ENCODE assay signal across 10 mouse cellular contexts in genomic region chr2:131953711-131954110, GRCm38 (mm10). TPM values are rescaled to one million over a fixed set of nuclear protein-coding genes. Genes with fewer than 3 reads are reported as not detected.
DNase-seq lines count a peak whose midpoint lies in the region; ATAC-seq and TF ChIP-seq lines count a peak whose summit lies in the region.
"Had no signal": no experiment of that assay in that cellular context is flagged by ENCODE, and none has a peak within 500 bp of the region (broad histone marks: within the 10 kb centered on the region; RNA-seq: fewer than 3 reads in every experiment).

No protein-coding gene starts in this region.

- no peak for ATAC-seq in kidney, embryonic 15.5 days (replicated peaks; ENCODE audit: low FRiP score)
- ATAC-seq in stomach, embryonic 14.5 days (ENCODE audit: insufficient number of reproducible peaks, insufficient read depth, low FRiP score, low read depth), result no peak
- ATAC-seq in stomach, postnatal 0 days (ENCODE audit: low FRiP score, low TSS enrichment), result no peak
- no peak for ATAC-seq in intestine, postnatal 0 days
- ATAC-seq in stomach, embryonic 15.5 days (ENCODE audit: insufficient read depth, low FRiP score, low read depth), result no peak

- peak overlapping the region; percentile 31 for H3K4me3 ChIP-seq in kidney, embryonic 15.5 days (replicated peaks)
- no peak overlapping the region for H3K4me3 ChIP-seq in kidney, adult 2 months (ENCODE audit: insufficient read depth, low read depth, low read length)
- 0 out of 2 replicates have a peak overlapping the region, but pooled peaks have one; percentile 6 for H3K4me3 ChIP-seq in stomach, embryonic 14.5 days (ENCODE audit: low read depth, low read length)
- H3K4me3 ChIP-seq in stomach, postnatal 0 days (ENCODE audit: low read depth, low read length), result no peak overlapping the region
- H3K4me3 ChIP-seq in intestine, postnatal 0 days (ENCODE audit: low read depth, low read length), result no peak overlapping the region
- peak overlapping the region; percentile 17; the same call in 1 of the 2 replicates for H3K4me3 ChIP-seq in stomach, embryonic 15.5 days (replicated peaks)

- 80% methylated on average over 4 of the region's 4 CpGs for WGBS in kidney, embryonic 15.5 days
- 97% methylated on average over 4 of the region's 4 CpGs for WGBS in kidney, adult 2 months
- WGBS in stomach, embryonic 14.5 days, result 86% methylated on average over 4 of the region's 4 CpGs
- WGBS in stomach, postnatal 0 days, result 73% methylated on average over 4 of the region's 4 CpGs
- WGBS in intestine, postnatal 0 days, result 86% methylated on average over 4 of the region's 4 CpGs
- 83% methylated on average over 4 of the region's 4 CpGs for WGBS in stomach, embryonic 15.5 days

- peaks cover 32% of the 10 kb centered on the region for H3K4me1 ChIP-seq in kidney, embryonic 15.5 days
- no peaks in the 10 kb centered on the region for H3K4me1 ChIP-seq in kidney, adult 2 months (ENCODE audit: control insufficient read depth, insufficient read depth, low read length)
- no peaks in the 10 kb centered on the region for H3K4me1 ChIP-seq in stomach, embryonic 14.5 days (ENCODE audit: control insufficient read depth, insufficient read depth, low read length)
- H3K4me1 ChIP-seq in stomach, postnatal 0 days (replicated peaks; ENCODE audit: control insufficient read depth, insufficient read depth), result no peaks in the 10 kb centered on the region
- H3K4me1 ChIP-seq in intestine, postnatal 0 days (replicated peaks; ENCODE audit: control insufficient read depth, insufficient read depth, low read length), result no peaks in the 10 kb centered on the region
- H3K4me1 ChIP-seq in stomach, embryonic 15.5 days, result peaks cover 9% of the 10 kb centered on the region; the same call in 1 of the 2 replicates

- no peaks in the 10 kb centered on the region for H3K9me3 ChIP-seq in kidney, embryonic 15.5 days (replicated peaks)
- H3K9me3 ChIP-seq in stomach, embryonic 14.5 days (ENCODE audit: control insufficient read depth, low read depth, low read length), result no peaks in the 10 kb centered on the region
- no peaks in the 10 kb centered on the region for H3K9me3 ChIP-seq in stomach, postnatal 0 days (ENCODE audit: control insufficient read depth, low read length)
- no peaks in the 10 kb centered on the region for H3K9me3 ChIP-seq in intestine, postnatal 0 days (ENCODE audit: control insufficient read depth)
- H3K9me3 ChIP-seq in stomach, embryonic 15.5 days, result no peaks in the 10 kb centered on the region

- H3K4me2 ChIP-seq in kidney, embryonic 15.5 days, result peak overlapping the region; percentile 60
- H3K4me2 ChIP-seq in stomach, embryonic 14.5 days (replicated peaks; ENCODE audit: low read depth, low read length), result peak overlapping the region; percentile 33
- no peak overlapping the region for H3K4me2 ChIP-seq in stomach, postnatal 0 days (replicated peaks; ENCODE audit: low read depth)
- H3K4me2 ChIP-seq in intestine, postnatal 0 days (replicated peaks; ENCODE audit: low read depth), result peak overlapping the region; percentile 49
- H3K4me2 ChIP-seq in stomach, embryonic 15.5 days, result peak overlapping the region; percentile 40; the same call in 1 of the 2 replicates

- no peak for TF ChIP-seq CTCF in kidney, adult 2 months (conservative IDR thresholded peaks at IDR 0.05; ENCODE audit: insufficient read depth, insufficient read length, low read depth, low read length)
- no peak for TF ChIP-seq CTCF in stomach, postnatal 0 days (IDR thresholded peaks at IDR 0.05; ENCODE audit: low read depth)
- no peak for TF ChIP-seq CTCF in intestine, postnatal 0 days (IDR thresholded peaks at IDR 0.05; ENCODE audit: low read depth)

- no peak for TF ChIP-seq POLR2A in kidney, adult 2 months (IDR thresholded peaks at IDR 0.05; ENCODE audit: low read depth, low read length)

- TF ChIP-seq EP300 in stomach, postnatal 0 days (optimal IDR thresholded peaks at IDR 0.05), result no peak

- peaks cover 44% of the 10 kb centered on the region for H3K27me3 ChIP-seq in kidney, embryonic 15.5 days
- no peaks in the 10 kb centered on the region for H3K27me3 ChIP-seq in kidney, adult 2 months (replicated peaks; ENCODE audit: control insufficient read depth, insufficient read depth, low read length)
- H3K27me3 ChIP-seq in stomach, embryonic 14.5 days (ENCODE audit: control insufficient read depth, insufficient read depth, low read length), result peaks cover 5% of the 10 kb centered on the region; the same call in 1 of the 2 replicates
- no peaks in the 10 kb centered on the region for H3K27me3 ChIP-seq in stomach, postnatal 0 days (ENCODE audit: control insufficient read depth, insufficient read depth, low read length)
- H3K27me3 ChIP-seq in intestine, postnatal 0 days (replicated peaks; ENCODE audit: control insufficient read depth, insufficient read depth, low read length), result peaks cover 18% of the 10 kb centered on the region
- peaks cover 31% of the 10 kb centered on the region for H3K27me3 ChIP-seq in stomach, embryonic 15.5 days (replicated peaks)

- no peak for DNase-seq in kidney, adult 2 months
- no peak for DNase-seq in stomach, postnatal 0 days (ENCODE audit: low spot score)
- no peak for DNase-seq in right cerebral cortex, postnatal 4 days
- DNase-seq: cerebellum, adult 8-10 months; spleen, adult 18-20 months had no signal

- no peak overlapping the region for H3K27ac ChIP-seq in kidney, embryonic 15.5 days
- H3K27ac ChIP-seq in kidney, adult 2 months (ENCODE audit: insufficient read depth, low read depth, low read length), result no peak overlapping the region
- H3K27ac ChIP-seq in stomach, embryonic 14.5 days (ENCODE audit: low read length), result no peak overlapping the region
- no peak overlapping the region for H3K27ac ChIP-seq in stomach, postnatal 0 days (replicated peaks)
- no peak overlapping the region for H3K27ac ChIP-seq in intestine, postnatal 0 days (ENCODE audit: low read depth, low read length)
- no peak overlapping the region for H3K27ac ChIP-seq in stomach, embryonic 15.5 days

- no peaks in the 10 kb centered on the region for H3K36me3 ChIP-seq in kidney, embryonic 15.5 days
- H3K36me3 ChIP-seq in kidney, adult 2 months (ENCODE audit: control insufficient read depth, insufficient read depth, low read length), result no peaks in the 10 kb centered on the region
- no peaks in the 10 kb centered on the region for H3K36me3 ChIP-seq in stomach, embryonic 14.5 days (ENCODE audit: control insufficient read depth, insufficient read depth, low read length)
- H3K36me3 ChIP-seq in stomach, postnatal 0 days (ENCODE audit: control insufficient read depth, insufficient read depth, low read length), result no peaks in the 10 kb centered on the region
- H3K36me3 ChIP-seq in intestine, postnatal 0 days (ENCODE audit: control insufficient read depth, insufficient read depth), result no peaks in the 10 kb centered on the region
- no peaks in the 10 kb centered on the region for H3K36me3 ChIP-seq in stomach, embryonic 15.5 days

- no peak overlapping the region for H3K9ac ChIP-seq in kidney, embryonic 15.5 days
- H3K9ac ChIP-seq in stomach, embryonic 14.5 days (replicated peaks; ENCODE audit: low read depth, low read length), result no peak overlapping the region
- no peak overlapping the region for H3K9ac ChIP-seq in stomach, postnatal 0 days (ENCODE audit: low read length)
- no peak overlapping the region for H3K9ac ChIP-seq in intestine, postnatal 0 days (ENCODE audit: low read depth, low read length)
- no peak overlapping the region for H3K9ac ChIP-seq in stomach, embryonic 15.5 days

RNA-seq across cellular contexts. Expression of gene Prnd, which starts 3.0 kb away (rescaled TPM):
- 18.9 and 20.8 TPM in 2 replicates for polyA plus RNA-seq in kidney, embryonic 15.5 days (2015; fragmentation: Nextera tagmentation; extraction: Ambion mirVana)
- 0.92 and 1.0 TPM in 2 replicates for polyA plus RNA-seq in kidney, adult 2 months (2012; rRNA removed)
- 49.9 and 50.9 TPM in 2 replicates for polyA plus RNA-seq in stomach, embryonic 14.5 days (2014; fragmentation: Nextera tagmentation; extraction: Ambion mirVana)
- 16.3 and 22.8 TPM in 2 replicates for polyA plus RNA-seq in stomach, postnatal 0 days (2015; fragmentation: Nextera tagmentation; extraction: Ambion mirVana)
- polyA plus RNA-seq in intestine, postnatal 0 days (2015; fragmentation: Nextera tagmentation; extraction: Ambion mirVana), result 9.8 and 12.2 TPM in 2 replicates
- polyA plus RNA-seq in stomach, embryonic 15.5 days (2015; fragmentation: Nextera tagmentation; extraction: Ambion mirVana), result 40.6 and 47.4 TPM in 2 replicates

RNA-seq across cellular contexts. Expression of gene Prn, which starts 44.0 kb away (rescaled TPM):
- polyA plus RNA-seq in kidney, embryonic 15.5 days (2015; fragmentation: Nextera tagmentation; extraction: Ambion mirVana), result not detected in 2 replicates
- not detected in 2 replicates for polyA plus RNA-seq in kidney, adult 2 months (2012; rRNA removed)
- not detected in 2 replicates for polyA plus RNA-seq in stomach, embryonic 14.5 days (2014; fragmentation: Nextera tagmentation; extraction: Ambion mirVana)
- polyA plus RNA-seq in stomach, postnatal 0 days (2015; fragmentation: Nextera tagmentation; extraction: Ambion mirVana), result 0.17 TPM in 2 replicates
- polyA plus RNA-seq in intestine, postnatal 0 days (2015; fragmentation: Nextera tagmentation; extraction: Ambion mirVana), result not detected in 2 replicates
- not detected in 2 replicates for polyA plus RNA-seq in stomach, embryonic 15.5 days (2015; fragmentation: Nextera tagmentation; extraction: Ambion mirVana)
- polyA plus RNA-seq: adrenal gland, adult 2 months had no signal

RNA-seq across cellular contexts. Expression of gene Prnp, which starts 44.0 kb away (rescaled TPM):
- polyA plus RNA-seq in kidney, embryonic 15.5 days (2015; fragmentation: Nextera tagmentation; extraction: Ambion mirVana), result 45.1 and 47.4 TPM in 2 replicates
- 144 and 146 TPM in 2 replicates for polyA plus RNA-seq in kidney, adult 2 months (2012; rRNA removed)
- 65.5 and 70.1 TPM in 2 replicates for polyA plus RNA-seq in stomach, embryonic 14.5 days (2014; fragmentation: Nextera tagmentation; extraction: Ambion mirVana)
- polyA plus RNA-seq in stomach, postnatal 0 days (2015; fragmentation: Nextera tagmentation; extraction: Ambion mirVana), result 87.5 and 102 TPM in 2 replicates
- 47.2 and 47.5 TPM in 2 replicates for polyA plus RNA-seq in intestine, postnatal 0 days (2015; fragmentation: Nextera tagmentation; extraction: Ambion mirVana)
- 73.8 and 82.2 TPM in 2 replicates for polyA plus RNA-seq in stomach, embryonic 15.5 days (2015; fragmentation: Nextera tagmentation; extraction: Ambion mirVana)

Comparison
In these comparisons a context has a peak if more than half of its experiments do, and no peak if none do; other contexts are left out.
1. H3K4me3 ChIP-seq: peak in kidney, embryonic 15.5 days (single experiment), stomach, embryonic 14.5 days (single experiment) and stomach, embryonic 15.5 days (single experiment); none in kidney, adult 2 months (single experiment), stomach, postnatal 0 days (single experiment) and intestine, postnatal 0 days (single experiment).